8 mouse cellular contexts compared by ENCODE assay signal in genomic region chr2:27678836-27679480, GRCm38 (mm10). TPM values are rescaled to one million over a fixed set of nuclear protein-coding genes. Genes with fewer than 3 reads are reported as not detected.
A peak's percentile ranks its signal among the peaks of the same experiment; 100 is the strongest.
DNase-seq lines count a peak whose midpoint lies in the region; ATAC-seq and TF ChIP-seq lines count a peak whose summit lies in the region.

No protein-coding gene starts in this region.

- H3K4me3 ChIP-seq in spleen, adult 2 months (ENCODE audit: extremely low read depth, insufficient read depth, insufficient read length) = no peak overlapping the region
- peak overlapping the region; percentile 90 for H3K4me3 ChIP-seq in hindbrain, embryonic 11.5 days (ENCODE audit: low read depth, low read length)
- H3K4me3 ChIP-seq in limb, embryonic 14.5 days (replicated peaks; ENCODE audit: low read length) = peak overlapping the region; percentile 90
- H3K4me3 ChIP-seq in small intestine, adult 2 months (ENCODE audit: low read depth, low read length) = peak overlapping the region; percentile 93

- peak overlapping the region; percentile 37 for H3K9ac ChIP-seq in hindbrain, embryonic 11.5 days (ENCODE audit: low read depth, low read length)
- peak overlapping the region; percentile 96 for H3K9ac ChIP-seq in limb, embryonic 14.5 days (ENCODE audit: low read depth, low read length, severe bottlenecking)

- no peak for DNase-seq in spleen, adult 2 months (ENCODE audit: low read depth in 1 of 2, low spot score in 2 of 2)
- DNase-seq in spleen, postnatal 4 days (ENCODE audit: low spot score in 2 of 2) = no peak
- no peak for DNase-seq in hindbrain, embryonic 11.5 days (ENCODE audit: low spot score)
- DNase-seq in limb, embryonic 14.5 days (ENCODE audit: low spot score) = no peak
- DNase-seq in left cerebral cortex, adult 8-10 months (ENCODE audit: low spot score in 2 of 2) = no peak
- DNase-seq in cerebellum, adult 9-11 months = no peak
- no peak for DNase-seq in layer of hippocampus, adult 9-10 months (ENCODE audit: low spot score)

- H3K27ac ChIP-seq in spleen, adult 2 months (ENCODE audit: insufficient read depth, low read length) = peak overlapping the region; percentile 61
- H3K27ac ChIP-seq in hindbrain, embryonic 11.5 days (ENCODE audit: low read depth, low read length) = no peak overlapping the region
- H3K27ac ChIP-seq in limb, embryonic 14.5 days (replicated peaks; ENCODE audit: low read depth, low read length) = peak overlapping the region; percentile 58; the same call in 1 of the 2 replicates
- peak overlapping the region; percentile 54 for H3K27ac ChIP-seq in small intestine, adult 2 months (ENCODE audit: insufficient read depth, low read depth, low read length)

- H3K4me1 ChIP-seq in spleen, adult 2 months (ENCODE audit: control insufficient read depth, insufficient read depth, insufficient read length) = no peaks in the 10 kb centered on the region; the same call in 1 of the 2 replicates
- peaks cover 35% of the 10 kb centered on the region for H3K4me1 ChIP-seq in hindbrain, embryonic 11.5 days (replicated peaks; ENCODE audit: control insufficient read depth, insufficient read depth, low read length)
- H3K4me1 ChIP-seq in limb, embryonic 14.5 days (ENCODE audit: control insufficient read depth, insufficient read depth, low read length) = peaks cover 56% of the 10 kb centered on the region
- peaks cover 71% of the 10 kb centered on the region for H3K4me1 ChIP-seq in small intestine, adult 2 months (ENCODE audit: control insufficient read depth, insufficient read depth, insufficient read length, low read length)

- ATAC-seq in hindbrain, embryonic 11.5 days (ENCODE audit: low FRiP score) = no peak
- ATAC-seq in limb, embryonic 14.5 days (ENCODE audit: low FRiP score, low read depth) = no peak

- TF ChIP-seq CTCF in spleen, adult 2 months (IDR thresholded peaks at IDR 0.05; ENCODE audit: extremely low read depth, insufficient read depth, insufficient read length, insufficient replicate concordance) = no peak
- no peak for TF ChIP-seq CTCF in small intestine, adult 2 months (IDR thresholded peaks at IDR 0.05; ENCODE audit: extremely low read depth, insufficient read length, insufficient replicate concordance, low read depth, low read length)

- H3K36me3 ChIP-seq in spleen, adult 2 months (ENCODE audit: control insufficient read depth, insufficient read depth, low read length) = no peaks in the 10 kb centered on the region
- no peaks in the 10 kb centered on the region for H3K36me3 ChIP-seq in hindbrain, embryonic 11.5 days (ENCODE audit: control insufficient read depth, insufficient read depth, low read length)
- H3K36me3 ChIP-seq in limb, embryonic 14.5 days (ENCODE audit: control insufficient read depth, insufficient read depth, low read length) = no peaks in the 10 kb centered on the region
- H3K36me3 ChIP-seq in small intestine, adult 2 months (ENCODE audit: control insufficient read depth, insufficient read depth, low read length) = no peaks in the 10 kb centered on the region

- H3K9me3 ChIP-seq in hindbrain, embryonic 11.5 days (ENCODE audit: control insufficient read depth, low read length) = no peaks in the 10 kb centered on the region
- no peaks in the 10 kb centered on the region for H3K9me3 ChIP-seq in limb, embryonic 14.5 days (ENCODE audit: control insufficient read depth, low read length)

- peak overlapping the region; percentile 84 for H3K4me2 ChIP-seq in hindbrain, embryonic 11.5 days (replicated peaks; ENCODE audit: low read depth, low read length)
- H3K4me2 ChIP-seq in limb, embryonic 14.5 days (replicated peaks; ENCODE audit: low read depth, low read length, severe bottlenecking) = peak overlapping the region; percentile 92

- H3K27me3 ChIP-seq in spleen, adult 2 months (ENCODE audit: control insufficient read depth, insufficient read depth, low read length) = peaks cover 3% of the 10 kb centered on the region; the same call in 1 of the 2 replicates
- no peaks in the 10 kb centered on the region for H3K27me3 ChIP-seq in hindbrain, embryonic 11.5 days (ENCODE audit: control insufficient read depth, insufficient read depth, low read length)
- no peaks in the 10 kb centered on the region for H3K27me3 ChIP-seq in limb, embryonic 14.5 days (ENCODE audit: control insufficient read depth, insufficient read depth, low read length)
- H3K27me3 ChIP-seq in small intestine, adult 2 months (ENCODE audit: control insufficient read depth, insufficient read depth, low read length) = no peaks in the 10 kb centered on the region

- no peak for TF ChIP-seq POLR2A in spleen, adult 2 months (IDR thresholded peaks at IDR 0.05; ENCODE audit: low read depth, low read length)
- TF ChIP-seq POLR2A in limb, embryonic 14.5 days (IDR thresholded peaks at IDR 0.05; ENCODE audit: borderline replicate concordance, extremely low read depth, insufficient read depth, insufficient read length) = no peak
- TF ChIP-seq POLR2A in small intestine, adult 2 months (IDR thresholded peaks at IDR 0.05; ENCODE audit: low read depth, low read length) = no peak

- WGBS in spleen, adult 2 months = 86% methylated on average over 7 of the region's 7 CpGs
- 31% methylated on average over 7 of the region's 7 CpGs for WGBS in hindbrain, embryonic 11.5 days
- 42% methylated on average over 7 of the region's 7 CpGs for WGBS in limb, embryonic 14.5 days
- WGBS in small intestine, adult 2 months = 45% methylated on average over 7 of the region's 7 CpGs

RNA-seq across cellular contexts. Expression of gene Rxra, which starts 2.7 kb away (rescaled TPM):
- polyA plus RNA-seq in spleen, adult 2 months (2012; rRNA removed) = 40.6 and 44.9 TPM in 2 replicates
- polyA plus RNA-seq in hindbrain, embryonic 11.5 days (2014; fragmentation: Nextera tagmentation; extraction: Ambion mirVana) = 6.5 and 7.6 TPM in 2 replicates
- polyA plus RNA-seq in limb, embryonic 14.5 days (2012; rRNA removed) = 56.8 and 80.3 TPM in 2 replicates
- polyA plus RNA-seq in limb, embryonic 14.5 days (2014; fragmentation: Nextera tagmentation; extraction: Ambion mirVana) = 13.8 and 17.0 TPM in 2 replicates
- 48.7 and 110 TPM in 2 replicates for polyA plus RNA-seq in small intestine, adult 2 months (2012; rRNA removed)
- total RNA-seq in left cerebral cortex, adult 8-10 months (2022) = 10 to 100 TPM; 23.5 to 28.6 (median 26.1) TPM
